Mouse (Mus musculus): ENCODE data around the gene Gstm7.

Gstm7 gene

GRCm38 (mm10) chr3:107877005-107877404, 54.6 kb downstream of the Gstm7 start, which contains the start of gene Eps8l3:
Eps8l3 (plus strand) TSS chr3:107877229.
- in situ Hi-C loops (cut with MboI, MseI) = loop anchor here (10.0 kb wide), 1 partner anchor 1068 kb away; the partner anchor contains the start of gene Gm9857
